Mouse (Mus musculus) heart, embryonic 14.5 days (tissue): Measurements from ENCODE around the gene Ppp6c. TPM values are rescaled to one million over a fixed set of nuclear protein-coding genes. Genes with fewer than 3 reads are reported as not detected.
"Not testable (repeated sequence)": the region's sequence is repeated elsewhere in the genome, so short reads cannot be mapped to it uniquely, and the experiment has no call there.

ENCODE experiments used
- ATAC-seq: fragments of 200-750 bp; cut with Nextera tagmentation; 2 replicates; pipeline ENCODE4 v1.8.0; 2017; ENCODE audit warnings: low read depth, moderate TSS enrichment; ENCODE audit not compliant: insufficient number of reproducible peaks, insufficient read depth, low FRiP score
- H3K27ac ChIP-seq, 2 experiments: fragments of 200-500 bp in 1 of 2; fragments of 300-500 bp in 1 of 2; sonication (generic) in 1 of 2; replicated peaks in 1 of 2; 2 replicates each; pipeline ENCODE4 v1.5.1; 2012 to 2014; ENCODE audit warnings: low read depth in 2 of 2, low read length in 2 of 2, control low read depth in 1 of 2, mild to moderate bottlenecking in 1 of 2, mixed read lengths in 1 of 2; ENCODE audit not compliant: control insufficient read depth in 1 of 2, insufficient read depth in 1 of 2
- H3K27me3 ChIP-seq: fragments of 300-500 bp; sonication (generic); 2 replicates; pipeline ENCODE4 v1.6.1; 2014; ENCODE audit warnings: mild to moderate bottlenecking, low read length, control low read depth; ENCODE audit not compliant: control insufficient read depth, insufficient read depth
- H3K36me3 ChIP-seq: fragments of 300-500 bp; sonication (generic); 2 replicates; pipeline ENCODE4 v1.6.1; 2014; ENCODE audit warnings: mild to moderate bottlenecking, control low read depth, low read length, mixed read lengths; ENCODE audit not compliant: control insufficient read depth, insufficient read depth
- H3K4me1 ChIP-seq, 2 experiments: fragments of 200-500 bp in 1 of 2; fragments of 300-500 bp in 1 of 2; sonication (generic) in 1 of 2; 2 replicates each; pipeline ENCODE4 v1.6.1; 2012 to 2014; ENCODE audit warnings: low read length in 2 of 2, control low read depth in 1 of 2, mixed read lengths in 1 of 2; ENCODE audit not compliant: control insufficient read depth in 2 of 2, insufficient read depth in 2 of 2
- H3K4me2 ChIP-seq: fragments of 300-500 bp; sonication (generic); 2 replicates; pipeline ENCODE4 v1.6.1; 2014; ENCODE audit warnings: mild to moderate bottlenecking, low read length
- H3K4me3 ChIP-seq, 2 experiments: fragments of 200-500 bp in 1 of 2; fragments of 300-500 bp in 1 of 2; sonication (generic) in 1 of 2; 2 replicates each; pipeline ENCODE4 v1.5.1; 2012 to 2014; ENCODE audit warnings: low read length in 2 of 2, mild to moderate bottlenecking in 2 of 2, control low read depth in 1 of 2, low read depth in 1 of 2, moderate library complexity in 1 of 2; ENCODE audit not compliant: control insufficient read depth in 1 of 2, insufficient read depth in 1 of 2
- H3K9ac ChIP-seq: fragments of 300-500 bp; sonication (generic); 2 replicates; pipeline ENCODE4 v1.6.1; 2014; ENCODE audit warnings: mild to moderate bottlenecking, low read length
- H3K9me3 ChIP-seq: fragments of 300-500 bp; sonication (generic); 2 replicates; pipeline ENCODE4 v1.6.1; 2016; ENCODE audit warnings: low read length, control low read depth; ENCODE audit not compliant: control insufficient read depth
- WGBS: fragments of 180-500 bp; shearing (Covaris S2); extraction: QIAGEN DNeasy Blood & Tissue Kit; methylation state at CpG from one replicate; pipeline ENCODE4 v1.1.7; 2014; 5-methylcytosine and 5-hydroxymethylcytosine counted together
- polyA plus RNA-seq: library from polyadenylated mRNA; unstranded; fragments of >200 nt; fragmentation: Nextera tagmentation; extraction: Ambion mirVana; gene quantifications from 2 replicates; pipeline ENCODE4 v1.2.1, GENCODE M21; 2014

Ppp6c gene
- polyA plus RNA-seq = 48.3 and 51.3 TPM in 2 replicates

DNA sequence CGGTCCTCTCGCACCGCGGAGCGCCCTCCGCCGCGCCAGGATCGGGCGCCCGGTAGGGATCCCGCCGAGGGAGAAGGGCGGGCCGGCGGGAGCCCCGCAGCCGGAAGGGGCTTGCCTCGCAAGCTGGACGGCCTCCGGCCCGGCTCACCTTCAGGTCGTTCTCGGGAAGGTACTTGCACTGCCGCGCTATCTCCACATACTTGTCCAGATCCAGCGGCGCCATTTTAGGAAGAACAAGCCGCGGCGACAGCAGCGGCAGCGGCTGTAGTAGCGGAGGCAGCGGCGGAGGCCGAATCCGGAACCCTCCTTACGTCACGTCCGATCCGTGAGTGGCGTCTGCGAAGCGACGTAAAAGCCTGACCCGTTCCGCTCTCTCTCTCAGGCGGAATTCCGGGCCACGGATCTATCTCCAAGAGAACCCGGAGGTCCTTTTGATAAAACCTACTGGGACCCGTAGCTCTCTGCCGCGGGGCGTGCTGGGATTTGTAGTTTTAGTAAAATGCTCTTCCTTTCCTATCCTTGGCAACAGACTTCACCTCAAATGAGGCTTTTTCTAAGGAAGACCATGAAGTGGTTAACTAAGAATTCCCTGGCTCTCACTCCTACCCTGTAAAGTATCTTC, at the start of gene Ppp6c:
Gene Ppp6c (minus strand): TSS at position 433 of the 622 bp plus-strand sequence.
- Histone ChIP-seq H3K36me3 (no peaks in the 10 kb centered on the region), H3K27me3 (no peaks in the 10 kb centered on the region), H3K4me1 (peaks cover 0 to 17% of the 10 kb centered on the region in 2 experiments; a peak in 3 of 4 replicates), H3K27ac (peak within 1 kb of the TSS; percentile 95), H3K9me3 (no peaks in the 10 kb centered on the region), H3K4me2 (peak within 1 kb of the TSS; percentile 81), H3K4me3 (peak within 1 kb of the TSS; percentile 80 to 90), H3K9ac (peak within 1 kb of the TSS; percentile 90)
- WGBS = under 1% methylated on average over 39 of the region's 56 CpGs
- peak; percentile 97 for ATAC-seq

- no peak overlapping the region for H3K27ac ChIP-seq
- no peaks in the 10 kb centered on the region for H3K27me3 ChIP-seq
- no peak overlapping the region for H3K9ac ChIP-seq
- no peak overlapping the region for H3K4me2 ChIP-seq
- no peak overlapping the region for H3K4me3 ChIP-seq
- H3K4me1 ChIP-seq = no peaks in the 10 kb centered on the region
- H3K36me3 ChIP-seq = no peaks in the 10 kb centered on the region
- H3K9me3 ChIP-seq = no peaks in the 10 kb centered on the region
- no peak for ATAC-seq
- 46% methylated on average over 3 of the region's 3 CpGs for WGBS
These were observed 42.1 kb upstream of the Ppp6c start for GRCm38 (mm10) chr2:39268357-39268756.

DNA sequence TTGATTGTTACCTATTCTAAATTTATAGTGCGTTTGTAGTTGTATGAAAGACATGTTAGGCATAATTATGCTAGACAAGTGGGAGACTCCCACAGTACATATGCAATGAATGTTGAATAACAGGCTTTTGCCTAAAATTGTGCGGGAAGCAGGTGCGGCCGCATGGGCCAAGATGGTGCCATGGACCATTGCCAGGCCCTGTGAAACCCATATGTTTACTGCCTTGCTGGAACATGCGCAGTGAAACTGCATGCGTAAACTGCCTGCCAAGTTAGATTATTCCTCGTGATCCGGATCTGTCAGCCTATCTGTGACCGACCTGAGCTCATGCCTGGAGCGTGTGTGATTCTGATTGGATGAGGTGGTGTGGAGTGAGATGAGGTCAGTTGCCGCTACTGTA, 26.0 kb upstream of the Ppp6c start:
- not testable (repeated sequence) for ATAC-seq, H3K36me3 ChIP-seq, H3K4me1 ChIP-seq, H3K4me2 ChIP-seq, H3K9me3 ChIP-seq, H3K27ac ChIP-seq, H3K4me3 ChIP-seq, H3K27me3 ChIP-seq, H3K9ac ChIP-seq
- 87% methylated on average over 11 of the region's 11 CpGs for WGBS

DNA sequence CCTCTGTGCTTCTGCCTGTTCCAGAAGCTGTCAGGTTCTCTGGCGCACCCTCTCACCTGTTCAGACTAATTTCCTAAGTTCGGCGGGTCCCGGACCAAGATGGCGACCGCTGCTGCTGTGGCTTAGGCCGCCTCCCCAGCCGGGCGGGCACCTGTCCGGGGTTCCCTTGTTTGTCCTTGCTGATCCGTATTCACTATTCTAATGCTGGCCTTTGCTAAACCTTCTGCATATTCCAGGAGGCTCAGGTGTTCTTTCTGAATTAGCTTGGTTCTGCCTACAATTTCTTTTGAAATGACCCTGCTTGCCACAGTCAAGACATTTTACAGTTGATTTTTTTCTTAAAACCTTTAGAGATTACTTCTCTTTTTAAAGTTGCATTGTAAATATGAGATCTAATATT, 20.6 kb upstream of the Ppp6c start:
- 84% methylated on average over 7 of the region's 11 CpGs for WGBS
- not testable (repeated sequence) for H3K9me3 ChIP-seq, H3K4me3 ChIP-seq, ATAC-seq, H3K27ac ChIP-seq, H3K36me3 ChIP-seq, H3K27me3 ChIP-seq, H3K9ac ChIP-seq, H3K4me2 ChIP-seq, H3K4me1 ChIP-seq

GRCm38 (mm10) chr2:39226731-39227130, 480 bp upstream of the Ppp6c start:
- H3K4me1 ChIP-seq = peaks cover 0 to 17% of the 10 kb centered on the region in 2 experiments; a peak in 3 of 4 replicates
- WGBS = 33% methylated on average over 3 of the region's 3 CpGs
- H3K36me3 ChIP-seq = no peaks in the 10 kb centered on the region
- no peak for ATAC-seq
- peak overlapping the region; percentile 62 for H3K4me2 ChIP-seq
- H3K27me3 ChIP-seq = no peaks in the 10 kb centered on the region
- peak overlapping the region; percentile 59; the same call in 1 of the 2 replicates for H3K9ac ChIP-seq
- peak overlapping the region in 1 of 2 experiments; percentile 95; a peak in 2 of 4 replicates for H3K27ac ChIP-seq
- no peaks in the 10 kb centered on the region for H3K9me3 ChIP-seq
- H3K4me3 ChIP-seq = peak overlapping the region; percentile 80 to 90; a peak in 3 of 4 replicates

DNA sequence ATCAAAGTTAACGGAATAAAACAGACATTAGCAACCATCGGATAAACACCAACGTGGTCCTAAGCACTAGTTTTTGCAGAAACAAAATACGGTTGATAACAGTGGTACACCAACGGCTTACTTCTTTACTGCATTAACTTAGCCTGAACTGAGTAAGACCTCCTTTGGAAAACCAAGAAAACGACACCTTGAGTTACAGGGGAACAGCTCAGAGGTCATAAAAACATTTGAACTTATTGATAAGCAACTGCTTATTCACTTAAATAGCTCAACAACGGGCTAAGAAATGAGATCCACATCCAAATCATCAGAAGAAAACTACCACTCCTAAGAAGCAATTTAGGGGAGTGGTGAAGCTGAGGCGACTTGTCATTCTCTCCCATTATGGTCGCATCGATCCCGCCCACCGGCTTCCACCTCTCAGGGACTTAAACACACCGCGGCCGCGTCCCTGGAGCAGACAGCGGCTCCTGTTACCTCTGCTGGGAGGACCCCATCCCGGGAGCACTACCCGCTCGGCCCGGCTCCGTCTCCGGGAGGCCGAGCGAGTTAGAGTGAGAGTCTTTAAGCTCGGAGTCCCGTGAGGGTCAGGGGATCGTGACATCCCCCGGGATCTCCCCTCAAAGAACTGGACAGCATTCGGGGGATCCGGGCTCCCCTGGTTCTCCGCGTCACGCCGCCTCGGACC, 776 bp downstream of the Ppp6c start:
- H3K27me3 ChIP-seq, H3K36me3 ChIP-seq, H3K9me3 ChIP-seq: not testable (repeated sequence)
- peak; percentile 35 for ATAC-seq
- peak overlapping the region; percentile 81 for H3K4me2 ChIP-seq
- H3K9ac ChIP-seq = peak overlapping the region; percentile 90
- peaks cover 0 to 17% of the 10 kb centered on the region in 2 experiments; a peak in 3 of 4 replicates for H3K4me1 ChIP-seq
- WGBS = 6% methylated on average over 18 of the region's 36 CpGs
- peak overlapping the region; percentile 80 to 90 for H3K4me3 ChIP-seq
- peak overlapping the region; percentile 95 for H3K27ac ChIP-seq

DNA sequence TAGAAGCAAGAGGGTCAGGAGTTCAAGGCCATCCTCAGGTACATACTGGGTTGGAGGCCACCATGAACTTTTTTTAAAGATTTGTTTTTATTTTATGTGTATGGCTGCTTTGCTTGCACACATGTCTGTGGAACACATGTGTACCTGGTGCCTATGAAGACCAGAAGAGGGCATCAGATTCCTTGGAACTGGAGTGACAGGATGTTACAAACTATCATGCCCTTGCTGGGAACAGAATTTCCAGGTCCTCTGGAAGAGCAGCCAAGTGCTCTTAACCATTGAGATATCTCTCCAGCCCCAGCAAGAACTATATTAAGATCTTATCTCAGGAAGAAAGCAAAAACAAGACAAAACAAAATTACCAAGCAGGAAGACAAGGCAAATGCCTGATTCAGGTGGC, 1.6 kb downstream of the Ppp6c start:
- H3K4me1 ChIP-seq = peaks cover 0 to 17% of the 10 kb centered on the region in 2 experiments; a peak in 3 of 4 replicates
- no peak overlapping the region for H3K27ac ChIP-seq
- no peaks in the 10 kb centered on the region for H3K9me3 ChIP-seq
- H3K36me3 ChIP-seq = no peaks in the 10 kb centered on the region
- H3K4me3 ChIP-seq = peak overlapping the region in 1 of 2 experiments; percentile 80; a peak in 3 of 4 replicates
- ATAC-seq = no peak
- no peaks in the 10 kb centered on the region for H3K27me3 ChIP-seq
- H3K4me2 ChIP-seq = peak overlapping the region; percentile 81
- no peak overlapping the region for H3K9ac ChIP-seq
